Mouse (Mus musculus): ENCODE results near the gene Slco1c1. TPM values are rescaled to one million over a fixed set of nuclear protein-coding genes. Genes with fewer than 3 reads are reported as not detected.

The Slco1c1 gene
- polyA plus RNA-seq (2016; fragmentation: Nextera tagmentation; extraction: Ambion mirVana): 1.1 and 1.3 TPM in 2 replicates

DNA sequence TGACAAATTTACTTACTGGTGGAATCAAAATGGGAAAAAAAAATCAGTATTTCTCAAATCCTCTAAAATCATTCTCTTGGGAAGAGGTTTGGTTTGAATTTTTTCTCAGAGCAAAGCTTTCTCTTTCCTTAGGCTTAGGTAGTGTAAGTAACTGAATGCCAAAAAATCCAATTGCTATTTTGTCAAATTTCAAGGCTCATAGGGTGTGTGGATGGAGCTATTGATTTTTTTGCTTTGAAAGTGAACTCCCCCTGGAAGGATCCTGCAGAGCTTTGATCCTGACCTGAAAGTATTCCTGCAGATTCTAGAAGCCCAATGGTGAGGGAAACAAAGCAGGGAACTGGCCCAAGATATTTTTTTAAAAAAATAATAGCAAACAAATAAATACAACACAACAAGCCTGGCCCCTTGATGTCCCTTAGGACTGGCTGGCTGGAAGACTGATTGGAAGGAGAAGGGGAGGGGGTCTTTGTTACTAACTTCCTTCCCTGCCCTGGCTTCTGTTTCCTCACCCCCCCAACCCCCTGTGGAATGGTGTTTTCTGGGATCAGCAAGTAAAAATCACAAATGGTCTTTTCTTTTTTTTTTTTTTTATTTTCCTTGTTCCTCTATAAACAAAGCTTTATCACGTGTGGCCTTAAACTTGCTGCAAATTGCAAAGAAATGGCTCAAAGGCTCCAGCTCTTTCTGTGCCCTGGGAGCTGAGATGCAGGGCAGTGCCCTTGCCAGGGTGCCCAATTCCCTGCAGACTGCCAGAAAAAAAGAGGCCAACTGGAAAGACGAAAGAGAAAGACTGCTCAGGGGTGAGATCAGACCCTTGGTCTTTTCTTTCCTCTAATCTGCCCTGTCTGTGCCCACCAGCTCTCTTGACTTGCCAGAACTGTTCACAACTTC is at the start of gene Slco1c1:
TSS of gene Slco1c1 (plus strand) at position 622 of the 894 bp plus-strand sequence.
- no peaks in the 10 kb centered on the region for H3K36me3 ChIP-seq
- H3K4me3 ChIP-seq: no peak within 1 kb of the TSS
- WGBS: 53% methylated on average over 2 of the region's 2 CpGs
- 0 out of 2 replicates have a peak, but pooled peaks cover 2% of the 10 kb centered on the region for H3K4me1 ChIP-seq
- no peaks in the 10 kb centered on the region for H3K27me3 ChIP-seq (ENCODE audit: low read depth, poor library complexity, severe bottlenecking)
- H3K27ac ChIP-seq (replicated peaks): no peak within 1 kb of the TSS
- H3K9me3 ChIP-seq (replicated peaks): no peaks in the 10 kb centered on the region
- no peak for DNase-seq (ENCODE audit: low spot score)

DNA sequence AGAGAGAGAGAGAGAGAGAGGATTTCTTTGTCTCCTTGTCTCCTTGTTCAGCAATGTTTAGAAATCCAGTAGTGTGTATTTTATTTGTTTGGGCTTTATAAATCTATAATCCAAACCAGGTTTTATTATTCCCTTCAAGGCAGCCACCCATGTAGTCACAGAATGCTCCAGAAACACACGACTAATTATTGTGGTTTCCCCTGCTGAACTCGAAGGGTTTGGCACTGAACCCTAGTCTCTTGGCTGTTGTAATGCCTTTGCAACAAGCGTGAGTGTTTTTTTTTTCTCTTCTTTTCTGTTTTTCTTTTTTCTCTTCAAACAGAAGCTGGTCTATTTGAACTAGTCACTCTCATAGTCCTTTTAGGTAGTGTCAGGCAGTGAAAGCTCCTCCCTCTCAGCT is 49.5 kb upstream of the Slco1c1 start:
- Histone ChIP-seq H3K9me3 (replicated peaks) (0 out of 2 replicates have a peak, but pooled peaks cover 8% of the 10 kb centered on the region), H3K4me1 (no peaks in the 10 kb centered on the region), H3K27me3 (ENCODE audit: low read depth, poor library complexity, severe bottlenecking) (no peaks in the 10 kb centered on the region), H3K4me3 (no peak overlapping the region), H3K27ac (replicated peaks) (no peak overlapping the region), H3K36me3 (no peaks in the 10 kb centered on the region)
- no peak for DNase-seq (ENCODE audit: low spot score)
- WGBS: 78% methylated on average over 3 of the region's 3 CpGs

DNA sequence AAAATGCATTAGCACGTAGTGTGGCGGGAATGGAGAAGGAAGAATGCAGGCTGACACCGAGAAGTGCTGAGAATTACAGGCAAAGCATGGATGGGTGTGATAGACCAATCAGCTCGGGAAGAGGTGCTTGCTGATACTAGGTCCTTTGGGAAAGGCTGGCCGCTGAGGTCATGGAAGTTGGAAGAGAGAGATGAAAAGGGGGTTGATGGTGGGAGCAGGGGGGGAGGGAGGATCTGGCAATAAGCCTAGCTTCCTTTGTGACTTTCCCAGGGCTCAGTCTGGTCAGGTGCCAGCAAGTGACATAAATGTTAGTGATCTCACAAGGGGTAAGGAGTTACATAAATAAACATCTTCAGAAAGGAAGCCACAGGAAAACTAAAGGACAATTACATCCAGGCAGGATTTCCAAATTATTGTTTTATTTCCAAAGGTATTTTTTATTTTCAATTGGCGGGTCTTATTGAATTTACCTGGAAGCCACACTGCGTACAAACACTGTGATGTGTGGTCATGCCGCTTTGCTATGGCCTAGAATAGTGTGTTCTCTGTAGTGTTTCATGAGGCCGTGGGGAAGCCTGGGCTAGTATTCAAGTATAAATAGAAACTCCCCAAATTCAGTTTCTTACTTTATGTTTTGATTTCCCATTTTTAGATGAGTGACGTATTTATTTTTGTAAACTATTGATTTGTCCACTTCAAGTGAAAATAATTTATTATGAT is 38.7 kb upstream of the Slco1c1 start:
- no peaks in the 10 kb centered on the region for H3K9me3 ChIP-seq (replicated peaks)
- no peaks in the 10 kb centered on the region for H3K27me3 ChIP-seq (ENCODE audit: low read depth, poor library complexity, severe bottlenecking)
- WGBS: 71% methylated on average over 10 of the region's 10 CpGs
- H3K4me1 ChIP-seq: no peaks in the 10 kb centered on the region
- no peak overlapping the region for H3K27ac ChIP-seq (replicated peaks)
- no peaks in the 10 kb centered on the region for H3K36me3 ChIP-seq
- DNase-seq (ENCODE audit: low spot score): peak; percentile 14
- H3K4me3 ChIP-seq: no peak overlapping the region

DNA sequence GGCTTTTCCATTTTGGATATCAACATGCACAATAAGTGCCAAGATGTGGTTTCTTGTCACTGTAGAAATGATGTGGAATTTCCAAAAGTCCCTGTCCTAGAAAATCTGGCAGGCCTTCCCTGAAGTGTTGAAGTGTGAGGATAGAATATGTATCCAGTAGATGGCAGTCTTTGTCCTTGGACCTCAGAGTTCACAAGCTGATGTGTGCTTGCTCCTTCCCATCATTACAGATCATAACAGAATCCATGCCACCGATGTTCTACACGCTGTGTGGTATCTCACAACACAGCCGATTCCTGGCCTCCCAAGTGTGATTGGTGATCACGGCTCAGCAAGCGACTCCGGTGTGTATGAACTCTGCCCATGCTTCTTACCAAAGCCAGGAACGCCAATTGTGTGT is 36.9 kb upstream of the Slco1c1 start:
- H3K27me3 ChIP-seq (ENCODE audit: low read depth, poor library complexity, severe bottlenecking): 0 out of 2 replicates have a peak, but pooled peaks cover 5% of the 10 kb centered on the region
- H3K4me1 ChIP-seq: no peaks in the 10 kb centered on the region
- DNase-seq (ENCODE audit: low spot score): peak; percentile 17
- H3K4me3 ChIP-seq: no peak overlapping the region
- no peak overlapping the region for H3K27ac ChIP-seq (replicated peaks)
- no peaks in the 10 kb centered on the region for H3K9me3 ChIP-seq (replicated peaks)
- 78% methylated on average over 7 of the region's 7 CpGs for WGBS
- no peaks in the 10 kb centered on the region for H3K36me3 ChIP-seq

DNA sequence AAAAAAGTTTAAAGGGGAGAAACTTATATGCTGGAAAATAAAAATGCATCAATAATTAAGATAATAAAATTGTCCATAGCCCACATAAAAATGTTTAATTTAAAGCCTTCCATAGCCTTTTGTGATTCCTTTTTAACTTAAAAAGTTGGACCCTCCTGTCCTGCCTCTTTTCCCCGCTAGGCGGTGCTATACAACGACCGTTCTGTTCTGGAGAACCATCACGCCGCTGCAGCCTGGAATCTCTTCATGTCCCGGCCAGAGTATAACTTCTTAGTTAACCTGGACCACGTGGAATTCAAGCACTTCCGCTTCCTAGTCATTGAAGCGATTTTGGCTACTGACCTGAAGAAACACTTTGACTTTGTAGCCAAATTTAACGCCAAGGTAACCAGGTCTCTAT is 35.5 kb upstream of the Slco1c1 start:
- no peak overlapping the region for H3K4me3 ChIP-seq
- WGBS: 16% methylated on average over 11 of the region's 11 CpGs
- peaks cover 9% of the 10 kb centered on the region; the same call in 1 of the 2 replicates for H3K27me3 ChIP-seq (ENCODE audit: low read depth, poor library complexity, severe bottlenecking)
- DNase-seq (ENCODE audit: low spot score): peak; percentile 69
- H3K27ac ChIP-seq (replicated peaks): no peak overlapping the region
- H3K4me1 ChIP-seq: no peaks in the 10 kb centered on the region
- H3K36me3 ChIP-seq: no peaks in the 10 kb centered on the region
- no peaks in the 10 kb centered on the region for H3K9me3 ChIP-seq (replicated peaks)

DNA sequence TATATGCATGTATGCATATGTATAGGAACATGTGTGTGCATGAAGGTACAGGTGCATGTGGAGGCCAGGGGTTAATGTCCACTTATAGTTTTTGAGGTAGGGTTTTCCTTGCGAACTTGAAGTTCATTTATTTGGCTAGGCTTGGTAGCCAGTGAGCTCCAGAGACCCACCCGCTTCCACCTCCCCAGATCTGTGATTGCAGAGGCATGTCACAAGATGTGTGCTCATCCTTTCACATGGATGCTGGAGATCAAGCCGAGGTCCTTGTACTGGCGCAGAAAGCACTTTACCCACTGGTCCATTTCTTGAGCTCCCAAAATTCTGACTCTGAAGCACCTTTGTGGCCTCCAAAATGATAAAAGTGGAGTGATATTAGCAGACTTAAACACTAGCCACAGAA is 29.3 kb upstream of the Slco1c1 start:
- peak overlapping the region; percentile 78 for H3K27ac ChIP-seq (replicated peaks)
- peaks cover 30% of the 10 kb centered on the region for H3K4me1 ChIP-seq
- no peak for DNase-seq (ENCODE audit: low spot score)
- H3K4me3 ChIP-seq: no peak overlapping the region
- no peaks in the 10 kb centered on the region for H3K36me3 ChIP-seq
- peaks cover 9% of the 10 kb centered on the region; the same call in 1 of the 2 replicates for H3K27me3 ChIP-seq (ENCODE audit: low read depth, poor library complexity, severe bottlenecking)
- H3K9me3 ChIP-seq (replicated peaks): no peaks in the 10 kb centered on the region
- WGBS: 69% methylated on average over 4 of the region's 4 CpGs

DNA sequence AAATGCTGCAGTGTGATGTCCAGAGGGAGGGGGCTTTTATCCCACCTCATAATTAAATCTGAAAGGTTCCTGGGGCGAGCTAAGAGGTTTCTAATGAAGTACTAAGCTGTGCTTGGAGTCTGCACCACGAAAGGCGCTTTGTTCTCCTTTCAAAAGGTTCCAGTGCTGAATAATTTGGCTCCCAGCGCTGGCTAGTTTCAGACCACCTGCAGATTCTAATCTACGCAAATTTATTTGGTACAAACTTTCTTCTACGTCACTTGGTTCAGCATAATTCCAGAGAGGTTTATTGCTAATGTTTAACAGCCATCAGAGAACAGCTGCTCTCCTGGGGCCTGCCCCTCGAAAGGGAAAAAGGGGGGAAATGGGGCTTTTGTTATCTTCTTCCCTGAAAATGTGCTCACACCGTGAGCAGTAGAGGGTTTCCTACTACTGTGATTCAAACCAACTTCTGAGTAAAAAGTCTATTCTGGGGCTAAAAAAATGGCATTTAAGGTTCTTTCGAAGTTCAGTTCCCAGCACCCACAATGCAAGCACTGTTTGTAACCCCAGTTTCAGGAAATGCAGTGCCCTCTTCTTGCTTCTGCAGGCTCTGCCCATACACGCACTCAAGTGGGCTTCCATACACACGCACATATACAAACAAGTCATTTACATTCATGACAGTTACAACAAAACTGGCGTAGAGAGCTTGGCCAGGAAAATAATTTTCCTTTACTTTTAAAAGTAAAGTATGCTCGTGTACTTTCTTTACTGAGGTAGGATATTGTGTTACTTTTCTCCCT is 28.3 kb upstream of the Slco1c1 start:
- no peaks in the 10 kb centered on the region for H3K36me3 ChIP-seq
- no peaks in the 10 kb centered on the region for H3K9me3 ChIP-seq (replicated peaks)
- H3K4me1 ChIP-seq: peaks cover 30% of the 10 kb centered on the region
- peak overlapping the region; percentile 83 for H3K27ac ChIP-seq (replicated peaks)
- peak; percentile 65 for DNase-seq (ENCODE audit: low spot score)
- 0 out of 2 replicates have a peak overlapping the region, but pooled peaks have one; percentile 14 for H3K4me3 ChIP-seq
- 13% methylated on average over 13 of the region's 13 CpGs for WGBS
- peaks cover 9% of the 10 kb centered on the region; the same call in 1 of the 2 replicates for H3K27me3 ChIP-seq (ENCODE audit: low read depth, poor library complexity, severe bottlenecking)

DNA sequence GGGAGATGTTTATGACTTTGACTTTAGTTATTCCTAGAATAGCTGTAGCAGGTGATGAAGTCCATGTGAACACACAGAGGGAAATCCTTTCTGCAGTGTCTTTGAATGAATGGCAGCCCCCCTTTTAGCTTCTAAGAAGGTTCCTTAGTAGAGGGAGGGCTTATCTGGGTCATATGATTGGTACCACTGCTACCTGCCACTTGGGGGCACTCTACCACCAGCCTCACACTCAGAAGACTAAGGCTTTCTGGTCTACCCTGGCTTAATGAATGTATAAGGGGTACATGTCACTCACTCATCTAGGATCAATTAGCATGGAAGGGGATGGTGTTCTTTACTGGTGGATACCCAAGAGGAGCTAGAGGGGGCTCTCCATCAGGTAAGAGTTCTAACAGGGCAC is 24.7 kb upstream of the Slco1c1 start:
- Histone ChIP-seq H3K36me3 (no peaks in the 10 kb centered on the region), H3K27ac (replicated peaks) (no peak overlapping the region), H3K4me1 (peaks cover 27% of the 10 kb centered on the region), H3K9me3 (replicated peaks) (no peaks in the 10 kb centered on the region), H3K4me3 (no peak overlapping the region), H3K27me3 (ENCODE audit: low read depth, poor library complexity, severe bottlenecking) (no peaks in the 10 kb centered on the region)
- no peak for DNase-seq (ENCODE audit: low spot score)

DNA sequence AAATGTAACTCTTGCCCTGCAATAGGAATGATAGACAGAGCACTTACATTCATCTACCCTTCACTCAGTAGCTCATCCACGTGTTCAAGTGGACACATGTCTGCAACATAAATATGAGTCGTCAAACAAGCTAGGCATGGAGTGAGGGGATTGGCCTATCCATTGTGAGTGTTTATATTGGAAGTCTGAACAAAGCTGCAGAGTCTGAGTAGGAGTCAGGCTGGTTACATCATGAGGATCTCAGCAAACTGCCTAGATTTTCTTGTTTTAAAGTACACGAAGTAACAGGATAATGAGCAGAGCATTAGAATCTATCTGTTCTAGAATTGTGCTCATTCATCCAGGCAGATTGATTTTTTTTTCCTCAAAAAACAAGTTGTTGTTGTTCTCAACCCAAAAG is 23.0 kb upstream of the Slco1c1 start:
- H3K27ac ChIP-seq (replicated peaks): no peak overlapping the region
- H3K36me3 ChIP-seq: no peaks in the 10 kb centered on the region
- no peaks in the 10 kb centered on the region for H3K9me3 ChIP-seq (replicated peaks)
- no peak overlapping the region for H3K4me3 ChIP-seq
- WGBS: 90% methylated on average over 3 of the region's 3 CpGs
- H3K4me1 ChIP-seq: peaks cover 10% of the 10 kb centered on the region
- no peaks in the 10 kb centered on the region for H3K27me3 ChIP-seq (ENCODE audit: low read depth, poor library complexity, severe bottlenecking)
- no peak for DNase-seq (ENCODE audit: low spot score)

DNA sequence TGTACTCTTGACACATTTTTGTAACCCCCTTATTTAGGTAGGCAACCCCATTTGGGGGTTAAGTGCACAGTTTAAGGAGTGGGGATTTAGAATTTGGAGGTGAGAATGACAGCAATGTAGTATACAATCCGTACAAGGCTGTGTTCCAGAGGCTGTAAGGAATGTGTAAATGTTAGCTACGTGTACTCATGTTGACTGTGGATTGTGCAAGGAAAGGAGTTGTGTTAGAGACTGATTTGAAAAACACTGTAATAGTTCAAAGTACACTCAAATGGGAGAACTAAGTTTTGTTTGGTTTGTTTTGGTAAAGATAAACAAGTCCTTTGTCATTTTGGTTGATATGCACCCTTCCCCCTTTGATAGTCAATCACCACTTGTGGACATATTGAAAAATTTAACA is 1.6 kb upstream of the Slco1c1 start:
- no peaks in the 10 kb centered on the region for H3K9me3 ChIP-seq (replicated peaks)
- H3K4me1 ChIP-seq: 0 out of 2 replicates have a peak, but pooled peaks cover 2% of the 10 kb centered on the region
- DNase-seq (ENCODE audit: low spot score): no peak
- no peak overlapping the region for H3K4me3 ChIP-seq
- H3K36me3 ChIP-seq: no peaks in the 10 kb centered on the region
- no peak overlapping the region for H3K27ac ChIP-seq (replicated peaks)
- H3K27me3 ChIP-seq (ENCODE audit: low read depth, poor library complexity, severe bottlenecking): no peaks in the 10 kb centered on the region
- WGBS: 85% methylated on average over 2 of the region's 2 CpGs

DNA sequence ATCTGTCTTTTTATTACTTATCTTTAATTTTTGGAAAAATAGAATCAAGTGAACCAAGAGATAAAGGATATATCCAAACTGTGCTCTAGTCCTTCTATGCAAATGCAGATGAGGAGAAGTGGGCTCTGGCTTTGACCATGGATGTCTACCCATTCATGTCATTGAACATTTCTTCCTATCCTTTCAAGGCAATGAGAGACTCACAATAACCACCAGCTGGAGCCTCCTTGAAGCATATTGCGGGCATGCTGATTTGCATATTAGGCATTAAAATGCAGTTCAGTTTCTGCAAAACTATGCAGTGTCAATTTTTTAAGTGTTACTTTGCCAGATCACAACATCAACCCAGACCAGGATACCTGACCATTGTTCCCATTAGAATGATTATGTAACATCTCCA is 1.6 kb downstream of the Slco1c1 start:
- H3K36me3 ChIP-seq: no peaks in the 10 kb centered on the region
- 97% methylated on average over 1 of the region's 1 CpGs for WGBS
- no peaks in the 10 kb centered on the region for H3K27me3 ChIP-seq (ENCODE audit: low read depth, poor library complexity, severe bottlenecking)
- no peak for DNase-seq (ENCODE audit: low spot score)
- no peaks in the 10 kb centered on the region for H3K9me3 ChIP-seq (replicated peaks)
- no peak overlapping the region for H3K4me3 ChIP-seq
- no peak overlapping the region for H3K27ac ChIP-seq (replicated peaks)
- H3K4me1 ChIP-seq: 0 out of 2 replicates have a peak, but pooled peaks cover 2% of the 10 kb centered on the region

DNA sequence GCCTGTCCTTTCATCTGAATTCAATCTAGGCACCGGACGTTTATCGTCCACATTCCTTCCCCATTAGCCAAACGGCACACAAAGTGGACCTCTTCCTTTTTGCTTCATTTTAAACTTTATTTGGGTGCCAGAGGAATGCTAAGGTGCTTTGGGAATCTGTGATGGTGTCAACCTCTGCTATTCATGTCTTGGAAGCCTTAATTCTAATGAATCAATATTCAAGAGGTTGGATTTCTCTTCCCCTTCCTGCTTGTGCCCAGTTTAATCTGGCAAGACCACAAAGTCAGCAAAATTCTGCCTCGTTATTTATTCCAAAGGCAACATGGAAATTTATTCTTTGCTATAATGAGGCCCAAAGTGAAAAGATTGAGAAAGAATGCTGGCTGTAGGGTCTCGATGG is 6.7 kb downstream of the Slco1c1 start:
- no peak for DNase-seq (ENCODE audit: low spot score)
- Histone ChIP-seq H3K27me3 (ENCODE audit: low read depth, poor library complexity, severe bottlenecking) (no peaks in the 10 kb centered on the region), H3K36me3 (no peaks in the 10 kb centered on the region), H3K4me1 (no peaks in the 10 kb centered on the region), H3K27ac (replicated peaks) (no peak overlapping the region), H3K9me3 (replicated peaks) (no peaks in the 10 kb centered on the region), H3K4me3 (no peak overlapping the region)
- 87% methylated on average over 6 of the region's 6 CpGs for WGBS

Measured in midbrain, embryonic 10.5 days (tissue).